Mouse (Mus musculus): ENCODE data around the gene H2-M2.
"Not testable (repeated sequence)": the region's sequence is repeated elsewhere in the genome, so short reads cannot be mapped to it uniquely, and the experiment has no call there.

Gene H2-M2

GRCm38 (mm10) chr17:37483452-37483851 is at the start of gene H2-M2:
H2-M2 (minus strand) TSS chr17:37483552.
- in situ Hi-C loops (cut with MboI, MseI) = no loop called here

GRCm38 (mm10) chr17:37525427-37525826 is 42.1 kb upstream of the H2-M2 start:
- in situ Hi-C loops (cut with MboI, MseI) = not testable (repeated sequence)

DNA sequence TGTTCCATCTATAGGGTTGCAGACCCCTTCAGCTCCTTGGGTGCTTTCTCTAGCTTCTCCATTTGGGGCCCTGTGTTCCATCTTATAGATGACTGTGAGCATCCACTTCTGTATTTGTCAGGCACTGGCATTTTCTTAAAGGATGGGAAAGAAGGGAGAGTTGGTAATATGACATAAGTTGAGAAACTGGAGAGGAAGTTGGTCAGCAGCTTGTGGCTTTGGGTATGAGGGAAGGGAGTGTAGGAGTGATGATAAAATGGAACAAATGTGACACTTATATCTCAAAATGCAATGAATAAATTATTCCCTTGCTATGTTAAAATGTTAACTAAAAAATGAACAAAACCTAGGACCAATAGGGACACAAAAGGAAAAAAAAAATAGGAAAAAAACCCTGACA is 41.3 kb upstream of the H2-M2 start:
- in situ Hi-C loops (cut with MboI, MseI) = not testable (repeated sequence)

- in situ Hi-C loops (cut with MboI, MseI) = no loop called here
Observed at GRCm38 (mm10) chr17:37507730-37508129, 24.4 kb upstream of the H2-M2 start, which contains the start of gene Olfr111. Olfr111 (plus strand) TSS chr17:37508030.

- in situ Hi-C loops (cut with MboI, MseI) = loop anchor here in 1 of 2 experiments (10.0 kb wide), 2 partner anchors 57 to 1493 kb away; no protein-coding TSS in a partner anchor
Observed at GRCm38 (mm10) chr17:37491930-37492518, 8.7 kb upstream of the H2-M2 start, which contains the start of gene Olfr110. Olfr110 (plus strand) TSS chr17:37492468.

GRCm38 (mm10) chr17:37458616-37459015 is 24.7 kb downstream of the H2-M2 start, which contains the start of gene Olfr109:
Olfr109 (plus strand) TSS chr17:37458916.
- in situ Hi-C loops (cut with MboI, MseI) = no loop called here

- in situ Hi-C loops (cut with MboI, MseI) = no loop called here
Observed at GRCm38 (mm10) chr17:37445180-37445579, 38.2 kb downstream of the H2-M2 start, which contains the start of gene Olfr108. Olfr108 (plus strand) TSS chr17:37445480.

Measured in T-helper 17 cell (primary cell).